Mouse (Mus musculus) kidney, adult 8-10 months (tissue): ENCODE results near the gene Actr10.

Experiments
- DNase-seq, 2 experiments: peaks; one replicate each; pipeline ENCODE4 v3.0.0; 2022

Actr10 gene

GRCm38 (mm10) chr12:70968141-70968790, 30.6 kb downstream of the Actr10 start:
- peak; percentile 82 to 83 for DNase-seq

GRCm38 (mm10) chr12:70968791-70969307, 31.2 kb downstream of the Actr10 start:
- DNase-seq: peak; percentile 88 to 93

DNA sequence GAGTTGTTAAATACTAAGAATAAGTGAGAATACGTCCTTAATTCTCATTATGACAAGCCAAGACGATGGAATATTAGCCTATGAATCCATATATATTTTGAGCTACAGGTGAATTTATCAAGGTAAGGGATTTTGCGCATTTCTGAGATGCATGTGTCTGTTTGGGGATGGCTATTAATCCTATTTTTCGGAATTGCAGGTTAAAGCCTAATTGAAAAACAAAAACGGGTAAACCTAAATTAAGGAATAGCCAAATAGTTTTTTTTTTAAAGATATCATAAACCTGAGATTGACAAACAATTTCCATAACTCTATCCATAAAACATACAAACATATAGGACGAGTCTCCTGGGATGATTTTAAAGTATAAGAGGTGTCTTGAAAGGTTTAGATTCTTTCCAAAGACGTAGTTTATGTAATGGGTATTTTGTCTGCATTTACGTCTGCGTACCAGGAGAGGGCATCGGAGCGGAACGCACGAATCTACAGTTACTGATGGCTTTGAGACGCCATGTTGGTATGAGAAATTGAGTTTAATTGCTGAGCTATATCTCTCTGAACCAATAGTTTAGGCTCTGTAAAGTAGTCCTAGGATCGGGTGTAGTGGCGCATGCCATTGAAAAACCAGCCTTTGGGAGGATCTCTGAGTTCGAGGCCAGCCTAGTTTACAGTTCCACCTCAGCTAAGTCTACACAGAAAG, 32.0 kb downstream of the Actr10 start:
- peak; percentile 56 for DNase-seq

GRCm38 (mm10) chr12:70973831-70974230, 36.2 kb downstream of the Actr10 start:
- no peak for DNase-seq

DNA sequence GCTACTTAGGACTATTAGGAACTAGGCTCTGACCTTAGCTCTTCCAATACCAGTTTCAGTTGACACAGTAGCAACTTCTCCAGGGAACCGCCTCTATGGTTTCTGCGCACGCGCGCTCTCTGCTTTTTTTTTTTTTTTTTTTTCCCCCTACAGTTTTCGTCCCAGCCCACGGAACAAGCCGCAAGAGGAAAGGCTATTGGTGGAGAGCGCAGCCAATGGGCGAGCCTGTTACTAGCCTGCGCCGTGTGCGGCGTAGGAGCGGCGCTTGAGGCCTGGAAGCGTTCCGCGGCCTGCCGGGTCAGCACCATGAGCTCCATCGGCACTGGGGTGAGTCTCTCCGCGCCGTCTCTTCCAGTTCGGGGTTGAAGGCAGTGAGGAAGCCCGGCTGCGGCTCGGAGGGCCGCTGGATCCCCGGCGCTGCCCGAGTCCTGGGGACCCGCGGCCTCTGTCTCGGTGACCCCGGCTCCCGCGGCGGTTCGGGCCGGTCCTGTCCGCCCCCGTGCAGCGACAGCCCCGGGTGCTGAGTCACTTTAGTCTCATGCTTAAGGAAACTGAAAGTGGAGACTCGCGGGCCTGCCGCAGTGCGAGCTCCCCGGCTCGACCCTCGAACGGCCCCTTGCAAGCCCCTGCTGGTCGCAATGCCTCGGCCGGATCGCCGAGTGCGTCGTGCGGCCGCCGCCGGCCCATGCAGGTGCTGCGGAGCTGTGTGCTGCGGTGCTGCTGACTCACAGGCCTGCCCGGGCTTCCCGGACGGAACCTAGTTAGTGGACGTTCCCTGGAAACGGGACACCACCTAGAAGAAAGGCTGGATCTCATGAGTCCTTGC, 37.0 kb downstream of the Actr10 start, which contains the start of gene Psma3:
Psma3 (plus strand) TSS at position 181 of the 826 bp plus-strand sequence.
- peak; percentile 91 to 93 for DNase-seq

- no peak for DNase-seq
These were observed 37.7 kb downstream of the Actr10 start for GRCm38 (mm10) chr12:70975406-70975805.

DNA sequence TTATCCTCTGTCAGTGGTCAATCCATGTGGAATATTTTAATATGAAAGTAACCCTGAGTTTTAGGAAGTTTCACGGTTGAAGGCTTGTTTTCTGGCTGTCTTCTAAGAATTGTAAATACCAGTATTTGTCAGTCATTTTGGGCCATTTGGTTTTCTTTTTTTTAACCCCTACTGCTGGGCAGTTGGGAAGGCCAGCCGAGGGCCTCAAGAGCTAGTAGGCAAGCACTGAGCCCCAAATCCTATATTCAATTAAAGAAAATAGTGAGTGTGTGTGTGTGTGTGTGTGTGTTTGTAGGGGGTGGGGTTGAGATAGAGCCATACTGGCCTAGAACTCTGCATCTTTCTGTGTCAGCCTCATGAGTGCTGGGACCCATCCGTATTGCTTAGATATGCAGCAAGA, 38.2 kb downstream of the Actr10 start:
- no peak for DNase-seq

- DNase-seq: no peak
These were observed 40.7 kb downstream of the Actr10 start for GRCm38 (mm10) chr12:70978345-70978744.

GRCm38 (mm10) chr12:70984855-70985550, 47.3 kb downstream of the Actr10 start:
- no peak for DNase-seq

- no peak for DNase-seq
These were observed 59.6 kb downstream of the Actr10 start for GRCm38 (mm10) chr12:70997225-70997624.

DNA sequence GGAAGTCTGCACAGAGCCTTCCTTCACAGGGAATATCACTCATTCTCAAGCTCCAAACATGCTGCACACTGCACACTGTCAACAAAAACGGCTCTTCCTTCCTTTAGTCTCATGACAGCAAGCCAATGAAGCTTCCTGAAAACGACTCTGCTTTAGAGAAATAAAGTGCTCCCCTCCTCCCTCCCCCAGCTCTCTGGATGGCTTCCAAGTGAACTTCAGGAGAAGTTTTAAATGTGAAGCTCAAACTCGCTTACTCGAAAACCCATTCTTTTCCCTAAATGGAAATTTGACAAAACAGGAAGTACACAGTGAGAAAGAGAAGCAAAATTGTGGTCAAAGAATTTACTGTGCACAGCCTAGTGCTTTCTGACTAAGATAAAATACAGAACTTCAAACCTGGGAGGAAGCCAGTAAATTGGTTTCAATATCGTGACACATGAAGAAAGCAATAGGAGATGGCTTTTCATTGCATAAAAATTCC, 61.8 kb downstream of the Actr10 start:
- DNase-seq: peak; percentile 75 to 77

DNA sequence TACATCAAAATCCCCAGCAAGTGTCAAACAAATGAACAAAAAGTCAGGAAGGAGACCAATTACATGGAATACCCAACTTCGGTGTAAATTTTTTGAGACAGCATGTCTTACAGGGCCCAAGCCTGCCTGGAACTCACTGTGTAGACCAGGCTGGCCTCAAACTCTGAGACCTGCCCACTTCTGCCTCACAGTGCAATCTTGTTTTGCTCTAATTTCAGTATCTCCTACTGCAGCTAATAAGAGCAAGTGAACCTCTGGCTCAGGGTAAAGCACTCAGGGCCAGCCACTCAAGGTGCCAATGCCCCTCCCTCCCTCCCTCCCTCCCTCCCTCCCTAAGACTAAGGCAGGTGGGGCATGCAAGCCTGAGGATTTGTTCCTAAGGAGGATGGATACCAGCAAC, 62.7 kb downstream of the Actr10 start:
- no peak for DNase-seq

DNA sequence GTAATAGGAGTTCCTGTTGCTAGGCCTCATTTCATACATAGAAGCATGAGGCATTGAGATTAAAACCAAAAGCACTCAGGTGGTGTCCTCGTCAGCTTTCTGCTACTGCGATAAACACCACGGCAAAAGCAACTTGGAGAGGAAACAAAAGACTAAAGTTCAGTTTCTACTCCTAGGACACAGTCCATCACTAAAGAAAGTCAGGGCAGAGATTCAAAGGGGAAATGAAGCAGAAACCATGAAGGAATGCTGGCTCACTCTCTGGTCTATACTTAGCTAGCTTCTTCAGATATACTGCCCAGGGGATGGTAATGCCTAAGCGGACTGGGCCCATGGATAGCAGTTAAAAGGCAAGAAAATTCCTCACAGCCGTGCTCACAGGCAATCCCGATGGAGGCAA, 63.8 kb downstream of the Actr10 start:
- DNase-seq: peak; percentile 40 to 79

DNA sequence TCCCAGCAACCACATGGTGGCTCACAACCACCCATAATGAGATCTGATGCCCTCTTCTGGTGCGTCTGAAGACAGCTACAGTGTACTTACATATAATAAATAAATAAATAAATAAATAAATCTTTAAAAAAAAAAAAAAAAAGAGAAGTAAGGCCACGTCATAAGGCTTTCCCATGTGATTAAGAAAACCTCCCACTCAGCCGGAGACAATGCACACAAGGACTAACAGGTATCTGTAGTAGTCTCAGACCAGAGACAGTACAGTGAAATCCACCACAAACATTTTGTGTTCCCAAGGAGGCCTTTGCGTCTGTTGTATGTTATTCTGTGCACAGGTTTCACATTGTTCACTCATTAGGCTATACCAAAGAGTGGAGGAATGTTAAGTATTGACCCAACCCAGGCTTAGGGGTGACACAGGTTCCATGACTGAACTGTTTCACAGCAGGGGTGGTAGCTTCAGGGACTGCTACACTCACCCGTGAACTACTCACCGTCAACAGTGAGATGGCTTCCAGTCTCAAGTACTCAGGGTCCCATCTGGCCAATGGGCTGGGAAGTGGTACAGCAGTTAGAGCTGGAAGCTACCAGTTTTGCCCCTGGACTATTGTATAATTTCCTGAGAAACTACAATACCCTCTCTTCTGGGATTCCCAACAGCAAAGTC, 66.2 kb downstream of the Actr10 start:
- no peak for DNase-seq

DNA sequence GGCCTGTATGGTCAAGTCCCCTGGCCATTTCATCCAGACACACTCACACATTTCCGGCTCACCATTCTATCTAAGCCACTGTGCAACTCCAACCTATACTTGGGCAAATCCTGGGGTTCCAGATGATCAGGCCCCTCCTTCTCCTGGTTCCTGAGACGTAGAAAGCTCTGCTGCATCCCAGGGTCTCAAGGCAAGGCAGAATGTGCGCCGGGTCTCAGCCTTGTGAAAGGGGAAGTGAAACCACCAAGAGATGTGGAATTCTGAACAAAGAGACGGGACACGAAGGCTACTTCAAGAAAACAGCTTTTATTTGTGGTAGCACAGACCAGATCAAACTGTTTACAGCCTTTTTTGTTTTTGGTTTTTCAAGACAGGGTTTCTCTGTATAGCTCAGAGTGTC, 68.5 kb downstream of the Actr10 start:
- no peak for DNase-seq

- no peak for DNase-seq
These were observed 69.2 kb downstream of the Actr10 start for GRCm38 (mm10) chr12:71006901-71007300.

DNA sequence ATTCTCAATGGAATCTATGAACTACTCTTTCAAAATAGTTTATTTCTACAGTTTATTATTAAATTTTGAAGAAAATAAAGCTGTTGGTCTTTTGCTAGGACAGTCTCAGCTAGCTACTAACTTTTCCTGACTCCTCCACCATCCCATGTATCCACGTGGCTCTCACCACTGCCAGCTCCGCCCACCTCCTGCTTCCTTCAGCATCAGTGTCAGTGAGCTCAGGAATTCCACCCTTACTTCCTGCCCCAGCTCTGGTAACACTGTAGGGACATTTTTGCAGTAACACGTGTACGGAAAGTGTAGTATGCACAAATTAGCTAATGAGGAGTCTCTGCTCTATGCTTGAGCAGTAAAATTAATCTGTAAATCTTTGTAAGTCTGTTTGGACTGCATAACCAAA, 72.1 kb downstream of the Actr10 start:
- peak; percentile 58 to 59 for DNase-seq
